Mouse (Mus musculus): ENCODE results near the gene Triobp. TPM values are rescaled to one million over a fixed set of nuclear protein-coding genes. Genes with fewer than 3 reads are reported as not detected.

The Triobp gene
- total RNA-seq, 1 experiment = 30.6 TPM

- no peak for DNase-seq (ENCODE audit: low read depth, low spot score)
- in situ Hi-C loops (cut with MboI; ENCODE audit: low sequenced_read_pairs in 2 of 2, unreplicated experiment in 2 of 2) = no loop called here
- TF ChIP-seq HCFC1 (IDR thresholded peaks at IDR 0.05; ENCODE audit: borderline replicate concordance, insufficient read depth, low read length) (no peak), ZC3H11A (IDR thresholded peaks at IDR 0.05; ENCODE audit: borderline replicate concordance, low read depth, low read length) (no peak), ZNF384 (IDR thresholded peaks at IDR 0.05; ENCODE audit: low read depth, low read length) (no peak), MAFK (IDR thresholded peaks at IDR 0.05; ENCODE audit: insufficient read depth, low read depth, low read length) (no peak), CHD2 (IDR thresholded peaks at IDR 0.05; ENCODE audit: low read depth, low read length) (no peak)
- Histone ChIP-seq H3K4me3 (ENCODE audit: insufficient read depth in 1 of 2, low read depth in 1 of 2, low read length in 2 of 2, poor library complexity in 1 of 2, severe bottlenecking in 1 of 2) (no peak overlapping the region), H3K9me3 (ENCODE audit: control insufficient read depth, insufficient read depth, low read depth, low read length) (no peaks in the 10 kb centered on the region), H3K27ac (ENCODE audit: insufficient read depth, low read depth, low read length, poor library complexity, severe bottlenecking) (no peak overlapping the region), H3K4me1 (ENCODE audit: control insufficient read depth in 2 of 2, insufficient read depth in 2 of 2, low read length in 2 of 2, poor library complexity in 1 of 2) (peaks cover 4 to 18% of the 10 kb centered on the region in 2 experiments; a peak in 2 of 4 replicates), H3K9ac (ENCODE audit: insufficient read depth, low read depth, low read length, poor library complexity, severe bottlenecking) (no peak overlapping the region), H3K36me3 (ENCODE audit: control insufficient read depth, insufficient read depth, low read length, poor library complexity, severe bottlenecking) (peaks cover 18% of the 10 kb centered on the region; the same call in 1 of the 2 replicates)
These were observed 27.6 kb upstream of the Triobp start for GRCm38 (mm10) chr15:78919914-78920313.

- Histone ChIP-seq H3K4me1 (ENCODE audit: control insufficient read depth in 2 of 2, insufficient read depth in 2 of 2, low read length in 2 of 2, poor library complexity in 1 of 2) (peaks cover 19 to 21% of the 10 kb centered on the region in 2 experiments), H3K4me3 (ENCODE audit: insufficient read depth in 1 of 2, low read depth in 1 of 2, low read length in 2 of 2, poor library complexity in 1 of 2, severe bottlenecking in 1 of 2) (no peak overlapping the region), H3K9me3 (ENCODE audit: control insufficient read depth, insufficient read depth, low read depth, low read length) (no peaks in the 10 kb centered on the region), H3K36me3 (ENCODE audit: control insufficient read depth, insufficient read depth, low read length, poor library complexity, severe bottlenecking) (peaks cover 7% of the 10 kb centered on the region; the same call in 1 of the 2 replicates), H3K27ac (ENCODE audit: insufficient read depth, low read depth, low read length, poor library complexity, severe bottlenecking) (no peak overlapping the region), H3K9ac (ENCODE audit: insufficient read depth, low read depth, low read length, poor library complexity, severe bottlenecking) (no peak overlapping the region)
- TF ChIP-seq MAFK (IDR thresholded peaks at IDR 0.05; ENCODE audit: insufficient read depth, low read depth, low read length) (no peak), CHD2 (IDR thresholded peaks at IDR 0.05; ENCODE audit: low read depth, low read length) (no peak)
- no peak for DNase-seq (ENCODE audit: low read depth, low spot score)
- in situ Hi-C loops (cut with MboI; ENCODE audit: low sequenced_read_pairs in 2 of 2, unreplicated experiment in 2 of 2) = no loop called here
These were observed 24.8 kb upstream of the Triobp start for GRCm38 (mm10) chr15:78922700-78923099.

GRCm38 (mm10) chr15:78923585-78923984, 23.9 kb upstream of the Triobp start:
- Histone ChIP-seq H3K4me3 (ENCODE audit: insufficient read depth in 1 of 2, low read depth in 1 of 2, low read length in 2 of 2, poor library complexity in 1 of 2, severe bottlenecking in 1 of 2) (no peak overlapping the region), H3K9me3 (ENCODE audit: control insufficient read depth, insufficient read depth, low read depth, low read length) (no peaks in the 10 kb centered on the region), H3K9ac (ENCODE audit: insufficient read depth, low read depth, low read length, poor library complexity, severe bottlenecking) (no peak overlapping the region), H3K4me1 (ENCODE audit: control insufficient read depth in 2 of 2, insufficient read depth in 2 of 2, low read length in 2 of 2, poor library complexity in 1 of 2) (peaks cover 21 to 22% of the 10 kb centered on the region in 2 experiments), H3K27ac (ENCODE audit: insufficient read depth, low read depth, low read length, poor library complexity, severe bottlenecking) (no peak overlapping the region), H3K36me3 (ENCODE audit: control insufficient read depth, insufficient read depth, low read length, poor library complexity, severe bottlenecking) (0 out of 2 replicates have a peak, but pooled peaks cover 2% of the 10 kb centered on the region)
- in situ Hi-C loops (cut with MboI; ENCODE audit: low sequenced_read_pairs in 2 of 2, unreplicated experiment in 2 of 2) = no loop called here
- no peak for DNase-seq (ENCODE audit: low read depth, low spot score)
- no peak for TF ChIP-seq MAFK (IDR thresholded peaks at IDR 0.05; ENCODE audit: insufficient read depth, low read depth, low read length)
- TF ChIP-seq HCFC1 (IDR thresholded peaks at IDR 0.05; ENCODE audit: borderline replicate concordance, insufficient read depth, low read length) = no peak
- no peak for TF ChIP-seq CHD2 (IDR thresholded peaks at IDR 0.05; ENCODE audit: low read depth, low read length)
- TF ChIP-seq ZNF384 (IDR thresholded peaks at IDR 0.05; ENCODE audit: low read depth, low read length) = no peak
- TF ChIP-seq ZC3H11A (IDR thresholded peaks at IDR 0.05; ENCODE audit: borderline replicate concordance, low read depth, low read length) = no peak

- no peaks in the 10 kb centered on the region for H3K9me3 ChIP-seq (ENCODE audit: control insufficient read depth, insufficient read depth, low read depth, low read length)
- no peak overlapping the region for H3K27ac ChIP-seq (ENCODE audit: insufficient read depth, low read depth, low read length, poor library complexity, severe bottlenecking)
- peaks cover under 1% of the 10 kb centered on the region; the same call in 1 of the 2 replicates for H3K36me3 ChIP-seq (ENCODE audit: control insufficient read depth, insufficient read depth, low read length, poor library complexity, severe bottlenecking)
- in situ Hi-C loops (cut with MboI; ENCODE audit: low sequenced_read_pairs in 2 of 2, unreplicated experiment in 2 of 2) = no loop called here
- H3K4me1 ChIP-seq (ENCODE audit: control insufficient read depth in 2 of 2, insufficient read depth in 2 of 2, low read length in 2 of 2, poor library complexity in 1 of 2) = peaks cover 21 to 23% of the 10 kb centered on the region in 2 experiments
- no peak overlapping the region for H3K4me3 ChIP-seq (ENCODE audit: insufficient read depth in 1 of 2, low read depth in 1 of 2, low read length in 2 of 2, poor library complexity in 1 of 2, severe bottlenecking in 1 of 2)
- DNase-seq (ENCODE audit: low read depth, low spot score) = no peak
- TF ChIP-seq ZNF384 (IDR thresholded peaks at IDR 0.05; ENCODE audit: low read depth, low read length) (no peak), MAFK (IDR thresholded peaks at IDR 0.05; ENCODE audit: insufficient read depth, low read depth, low read length) (no peak), CHD2 (IDR thresholded peaks at IDR 0.05; ENCODE audit: low read depth, low read length) (no peak), ZC3H11A (IDR thresholded peaks at IDR 0.05; ENCODE audit: borderline replicate concordance, low read depth, low read length) (no peak), HCFC1 (IDR thresholded peaks at IDR 0.05; ENCODE audit: borderline replicate concordance, insufficient read depth, low read length) (no peak)
- H3K9ac ChIP-seq (ENCODE audit: insufficient read depth, low read depth, low read length, poor library complexity, severe bottlenecking) = no peak overlapping the region
These were observed 22.4 kb upstream of the Triobp start for GRCm38 (mm10) chr15:78925129-78925528.

Data from ES-E14 (cell line).